Mouse (Mus musculus): ENCODE measurements around the gene Erich2.

Erich2 gene

DNA sequence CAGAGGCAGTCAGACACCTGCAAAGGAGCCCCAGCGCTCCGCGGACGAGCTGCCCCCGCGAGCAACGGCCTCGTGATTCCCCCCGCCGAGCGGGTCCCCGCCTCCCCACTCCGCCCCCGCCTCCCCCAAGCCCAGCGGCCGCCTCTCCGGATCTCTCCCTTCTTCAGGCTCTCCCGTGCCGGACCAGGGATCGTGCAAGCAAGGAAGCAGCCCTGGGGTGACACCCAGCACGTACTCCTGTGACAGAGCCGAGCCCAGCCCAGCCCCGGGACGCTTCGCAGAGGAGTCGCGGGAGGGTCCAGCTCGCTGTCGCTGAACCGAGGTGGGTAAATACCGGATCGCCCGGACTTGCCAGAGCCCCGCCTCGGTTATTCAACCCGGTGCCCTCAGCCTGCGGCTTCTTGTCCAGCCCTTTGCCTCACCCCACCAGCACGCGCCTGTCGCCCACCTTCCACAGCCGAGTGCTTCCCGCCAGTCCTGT is 53.4 kb downstream of the Erich2 start:
- in situ Hi-C loops (cut with MboI, MseI): no loop called here

DNA sequence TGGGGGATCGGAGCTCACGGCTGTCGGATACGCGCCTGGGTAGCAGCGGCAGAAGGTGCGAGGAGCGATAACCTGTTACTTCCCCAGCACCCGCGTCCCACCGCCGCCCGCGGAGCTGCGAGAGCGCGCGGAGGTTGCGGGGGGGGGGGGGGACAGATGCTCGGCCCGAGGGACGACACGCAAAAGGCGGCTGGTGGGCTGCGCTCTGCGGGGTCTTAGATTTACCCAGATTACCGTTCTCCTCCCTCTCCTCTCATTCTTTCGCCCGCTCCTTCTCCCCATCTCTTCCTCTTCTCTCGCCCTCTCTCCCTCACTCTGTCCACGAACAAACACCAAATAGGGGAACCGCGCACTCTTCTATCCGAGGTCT is 54.0 kb downstream of the Erich2 start:
- in situ Hi-C loops (cut with MboI, MseI): no loop called here

DNA sequence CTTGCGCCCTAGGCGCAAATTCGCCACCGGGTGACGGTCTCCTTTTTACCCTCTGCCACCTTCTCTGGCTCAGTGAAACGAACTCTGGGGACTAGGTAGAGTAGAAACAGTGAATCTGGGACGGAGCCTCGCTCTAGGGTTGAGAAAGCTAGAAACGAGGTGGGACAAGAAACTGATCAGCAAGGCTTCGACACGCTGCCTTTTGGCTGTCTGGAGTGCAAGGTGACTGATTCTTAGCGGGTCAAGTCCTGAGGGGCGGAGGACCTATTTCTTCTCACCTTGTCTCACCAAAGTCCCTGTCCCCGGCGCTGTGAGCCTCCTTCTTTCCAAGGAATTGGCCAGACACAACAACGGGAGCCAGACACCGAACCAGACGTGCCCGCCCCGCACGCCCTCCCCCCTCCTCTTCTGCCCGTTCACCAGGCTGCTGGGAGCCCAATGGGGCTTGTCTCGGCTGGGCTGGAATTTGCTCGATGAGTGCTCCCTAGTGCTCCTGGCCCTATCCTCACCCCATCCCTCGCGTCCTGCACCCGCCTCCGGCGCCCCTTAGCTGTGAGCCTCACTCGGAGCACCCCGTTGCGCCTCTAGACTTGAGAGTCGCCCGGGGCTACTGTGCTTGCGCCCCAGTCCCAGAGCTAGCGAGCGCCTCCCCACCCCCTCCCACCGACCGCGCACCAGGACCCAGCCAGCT is 54.5 kb downstream of the Erich2 start:
- in situ Hi-C loops (cut with MboI, MseI): no loop called here

DNA sequence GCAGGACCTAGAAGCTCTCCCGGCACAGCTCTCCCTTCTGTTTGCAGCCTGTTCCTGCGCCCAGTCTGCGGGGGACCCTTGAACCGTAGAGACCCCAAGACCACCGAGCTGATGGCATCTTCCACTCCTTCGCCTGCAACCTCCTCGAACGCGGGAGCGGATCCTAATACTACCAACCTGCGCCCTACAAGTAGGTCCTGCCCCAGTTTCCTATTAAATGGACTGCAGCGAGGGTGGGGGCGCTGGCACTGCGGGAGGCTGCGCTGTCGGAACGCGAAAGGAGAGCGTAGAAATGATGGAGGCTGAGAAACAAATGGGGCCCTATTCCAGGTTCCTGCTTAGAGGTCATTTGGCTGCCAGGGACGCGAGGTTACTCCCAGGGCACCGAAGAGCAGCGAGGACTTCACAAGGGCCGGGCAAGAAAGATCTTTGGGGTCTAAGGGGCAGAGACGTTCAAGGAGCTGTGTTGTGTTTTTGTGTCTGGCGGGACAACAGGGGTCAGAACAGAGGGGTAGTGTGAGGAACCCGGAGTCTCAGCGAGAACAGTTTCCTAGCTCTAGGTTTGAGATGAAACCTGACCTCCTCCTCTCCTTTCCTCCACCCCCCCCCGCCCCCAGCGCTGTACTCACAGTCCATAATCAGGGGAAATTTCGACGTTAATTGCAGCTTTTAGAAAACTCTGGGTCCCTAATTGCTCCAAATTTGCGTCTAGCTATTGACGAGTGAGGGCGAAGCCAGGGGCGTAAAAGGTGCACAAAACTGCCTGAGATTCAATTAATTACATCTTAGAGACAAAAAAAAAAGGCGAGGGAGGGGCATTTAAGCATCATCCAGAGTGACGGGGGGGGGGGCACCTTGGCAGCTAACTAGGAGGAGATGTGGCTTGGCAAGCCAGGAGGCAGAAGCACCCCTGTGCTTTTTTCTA is 55.4 kb downstream of the Erich2 start:
- in situ Hi-C loops (cut with MboI, MseI): no loop called here

DNA sequence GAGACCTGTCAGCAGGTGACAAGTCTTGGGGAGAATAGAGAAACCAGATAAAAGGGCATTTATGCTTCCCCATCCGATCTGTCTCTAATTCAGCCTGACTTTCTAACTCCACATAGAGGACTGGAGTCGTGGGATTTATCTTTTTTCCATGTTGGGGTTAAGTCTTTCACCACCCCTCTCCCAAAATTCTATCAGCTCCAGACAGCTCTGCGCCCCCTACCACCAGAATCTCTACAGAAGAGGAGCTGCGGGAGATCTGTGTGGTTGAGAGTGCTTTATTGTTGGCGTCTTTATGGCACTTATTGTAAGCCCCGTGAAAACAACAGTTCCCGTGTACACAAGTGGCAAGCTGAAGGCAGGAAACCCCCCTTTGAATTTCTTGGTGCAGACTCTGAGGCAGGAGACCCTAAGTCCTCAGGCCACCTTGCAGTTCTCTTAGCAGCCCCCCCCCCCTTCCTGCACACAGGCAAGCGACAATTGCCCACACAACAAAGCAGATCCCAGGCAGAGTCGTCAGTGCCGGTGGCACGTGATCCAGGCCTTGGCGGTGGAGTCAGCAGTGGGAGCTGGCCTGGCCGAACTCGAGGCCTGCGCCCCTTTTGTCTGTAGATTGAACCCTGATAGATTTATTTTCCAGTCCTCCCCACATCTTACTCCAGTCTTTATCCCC is 56.2 kb downstream of the Erich2 start:
- in situ Hi-C loops (cut with MboI, MseI): loop anchor here (5.0 kb wide), 1 partner anchor 342 kb away; no protein-coding TSS in a partner anchor

DNA sequence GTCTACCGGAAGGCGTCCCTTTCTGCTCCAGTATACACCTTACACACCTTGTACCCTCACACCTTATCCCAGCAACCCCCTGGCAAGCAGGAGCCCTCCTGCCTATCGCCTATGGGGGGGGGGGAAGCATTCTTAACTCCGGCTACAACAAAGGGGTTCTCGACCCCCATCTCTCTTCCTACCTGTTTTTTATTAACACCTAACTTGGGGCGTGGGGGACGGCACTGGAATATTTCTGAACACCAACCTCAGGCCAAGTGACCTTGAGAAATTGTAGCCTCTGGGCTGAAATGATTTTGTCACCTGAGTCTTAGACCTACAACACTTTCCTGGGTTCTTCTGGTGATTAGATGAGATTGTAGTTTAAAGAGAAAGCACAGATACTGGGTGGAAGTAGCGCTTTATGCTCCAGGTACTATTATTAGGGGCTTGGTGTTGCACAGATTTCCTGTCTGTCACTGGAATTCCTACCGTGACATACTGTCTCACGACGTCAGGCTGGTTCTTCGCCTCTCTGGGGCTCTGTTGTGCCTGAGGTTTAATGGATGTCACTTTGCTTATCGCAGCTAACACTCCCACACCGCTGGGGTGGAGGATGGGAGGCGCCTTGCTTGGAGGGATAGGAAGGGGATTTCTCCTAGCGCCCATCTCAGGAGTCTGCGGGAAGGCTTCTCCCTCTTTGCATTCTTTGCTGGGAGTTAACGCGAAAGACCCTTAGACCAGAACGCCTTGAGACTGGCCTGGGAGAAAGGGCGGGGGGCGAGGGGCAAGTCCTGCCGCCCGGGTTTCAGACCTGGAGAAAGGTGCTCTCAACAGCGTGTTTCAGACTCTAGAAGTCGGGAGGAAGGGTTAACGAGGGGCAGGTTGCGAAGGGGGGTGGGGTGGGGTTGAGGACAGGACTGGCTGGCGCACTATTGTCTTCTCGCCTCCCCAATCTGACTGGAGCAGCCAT is 57.3 kb downstream of the Erich2 start:
- in situ Hi-C loops (cut with MboI, MseI): loop anchor here (5.0 kb wide), 1 partner anchor 344 kb away; no protein-coding TSS in a partner anchor

DNA sequence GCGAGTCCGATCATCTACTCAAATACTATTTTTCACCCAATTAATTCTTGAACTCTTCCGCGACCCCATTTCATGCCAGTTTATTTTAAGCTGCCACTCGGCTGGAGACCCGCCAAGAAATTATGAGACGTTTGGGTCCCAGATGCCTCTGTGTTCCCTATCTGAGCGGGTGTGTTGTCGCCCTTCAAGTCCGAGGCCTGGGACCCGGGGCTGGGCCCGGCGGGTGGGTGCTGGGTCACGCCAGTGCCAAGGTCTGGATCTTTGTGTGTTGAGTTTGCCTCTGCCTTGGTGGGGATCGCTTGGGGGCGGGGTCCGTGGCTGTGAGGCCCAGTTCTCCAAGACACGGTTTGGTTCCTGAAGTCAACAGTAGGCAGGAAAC is 58.0 kb downstream of the Erich2 start:
- in situ Hi-C loops (cut with MboI, MseI): loop anchor here (5.0 kb wide), 1 partner anchor 344 kb away; no protein-coding TSS in a partner anchor

DNA sequence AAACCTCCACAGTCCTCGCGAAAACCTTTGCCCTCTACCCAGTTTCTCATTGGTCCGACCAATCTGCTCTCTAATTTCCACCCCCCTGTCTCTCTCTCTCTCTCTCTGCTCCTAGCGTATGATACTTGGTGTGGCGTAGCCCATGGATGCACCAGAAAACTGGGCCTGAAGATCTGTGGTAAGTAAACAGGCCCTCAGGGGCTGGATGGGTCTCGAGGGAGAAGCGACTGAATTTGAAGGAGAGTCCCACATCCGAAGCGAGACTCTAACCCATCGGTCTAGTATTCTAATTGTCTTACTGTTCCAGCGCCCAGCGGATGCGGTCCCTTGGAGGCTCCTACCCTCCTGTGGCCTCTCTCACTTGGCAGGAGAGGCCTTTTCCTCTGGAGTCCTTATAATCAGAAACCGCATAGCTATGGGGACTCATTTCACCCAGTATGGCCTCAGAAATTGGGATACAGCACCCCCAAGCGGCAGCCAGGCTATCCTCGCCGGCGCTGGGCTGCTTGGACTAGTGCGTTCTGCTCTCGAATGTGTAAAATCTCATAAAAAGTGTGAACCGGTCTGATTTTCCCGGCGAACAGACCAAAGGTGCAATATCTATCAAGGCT is 58.6 kb downstream of the Erich2 start:
- in situ Hi-C loops (cut with MboI, MseI): loop anchor here (5.0 kb wide), 1 partner anchor 345 kb away; no protein-coding TSS in a partner anchor

DNA sequence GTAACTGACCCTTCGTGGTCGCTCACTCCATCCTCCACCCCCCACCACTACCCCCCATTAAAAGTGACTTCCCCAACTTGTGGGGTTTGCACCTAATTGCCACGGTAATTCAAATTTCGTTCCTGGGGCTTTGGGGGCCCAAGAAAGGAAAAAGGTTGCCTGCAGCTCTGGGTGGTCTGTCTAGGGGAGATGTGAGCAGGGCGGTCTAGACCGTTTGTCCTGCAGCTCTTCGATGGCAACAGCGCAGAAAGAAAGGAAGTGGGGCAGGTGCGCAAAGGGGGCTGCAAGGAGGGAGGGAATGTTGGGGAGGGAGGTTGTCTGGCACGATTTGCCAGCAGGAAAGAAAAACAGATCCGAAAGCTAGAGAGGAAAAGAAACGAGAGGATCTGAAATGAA is 59.1 kb downstream of the Erich2 start:
- in situ Hi-C loops (cut with MboI, MseI): loop anchor here (5.0 kb wide), 1 partner anchor 345 kb away; no protein-coding TSS in a partner anchor

DNA sequence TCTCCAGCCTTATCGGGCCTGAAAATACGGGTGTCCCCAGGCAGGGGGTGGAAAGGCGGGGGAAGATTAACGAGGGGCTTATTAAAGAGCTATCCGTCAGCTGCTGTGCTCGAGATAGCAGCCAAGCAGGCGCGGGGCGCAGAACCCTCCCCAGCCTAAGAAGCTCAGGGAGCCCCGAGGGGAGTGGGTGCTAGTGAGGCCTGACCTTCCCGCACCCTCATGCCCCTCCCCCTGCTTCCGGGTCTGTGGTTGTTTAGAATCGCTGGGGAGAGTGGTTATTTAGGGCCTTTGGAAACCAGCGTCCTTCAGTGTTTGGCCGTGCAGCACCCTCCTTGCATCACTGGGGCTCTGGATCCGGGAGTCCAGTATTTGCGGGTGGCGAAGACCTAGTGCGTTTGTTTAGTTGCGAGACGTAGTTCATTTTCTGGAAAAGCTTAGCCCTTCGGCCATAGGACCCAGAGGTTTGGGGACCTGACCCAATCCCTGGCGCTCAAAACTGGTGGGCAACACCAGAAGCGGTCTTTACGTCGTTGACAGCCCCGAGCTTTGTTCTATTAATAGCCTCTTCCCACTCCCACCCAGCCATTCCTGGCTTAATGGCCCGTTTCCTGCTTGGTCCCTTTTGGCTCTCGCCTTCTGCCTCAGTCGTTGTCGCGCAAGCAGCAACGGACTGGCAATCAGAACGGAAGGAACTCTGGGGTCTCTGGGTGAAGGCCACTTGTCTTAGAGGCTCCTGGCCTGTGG is 59.8 kb downstream of the Erich2 start:
- in situ Hi-C loops (cut with MboI, MseI): loop anchor here (5.0 kb wide), 1 partner anchor 346 kb away; no protein-coding TSS in a partner anchor

DNA sequence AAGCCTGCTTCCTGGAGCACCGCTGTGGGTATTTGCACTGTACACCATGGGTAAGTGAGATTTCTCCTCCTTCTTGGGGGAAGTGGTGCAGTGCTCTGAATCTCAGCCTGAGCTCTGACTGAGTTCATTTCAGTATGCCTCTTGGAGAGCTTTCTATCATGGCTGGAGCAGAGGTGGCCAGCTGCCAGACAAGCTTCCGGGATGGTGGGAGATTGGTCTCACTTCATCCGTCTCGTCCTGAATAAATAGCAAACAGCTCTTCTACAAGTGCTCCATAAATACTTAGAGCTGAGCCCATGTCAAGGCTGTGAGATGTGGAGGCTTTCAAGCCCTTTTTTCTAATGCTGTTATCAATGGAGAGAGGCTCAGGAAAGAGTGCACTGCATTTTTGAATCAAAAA is 63.1 kb downstream of the Erich2 start:
- in situ Hi-C loops (cut with MboI, MseI): no loop called here

DNA sequence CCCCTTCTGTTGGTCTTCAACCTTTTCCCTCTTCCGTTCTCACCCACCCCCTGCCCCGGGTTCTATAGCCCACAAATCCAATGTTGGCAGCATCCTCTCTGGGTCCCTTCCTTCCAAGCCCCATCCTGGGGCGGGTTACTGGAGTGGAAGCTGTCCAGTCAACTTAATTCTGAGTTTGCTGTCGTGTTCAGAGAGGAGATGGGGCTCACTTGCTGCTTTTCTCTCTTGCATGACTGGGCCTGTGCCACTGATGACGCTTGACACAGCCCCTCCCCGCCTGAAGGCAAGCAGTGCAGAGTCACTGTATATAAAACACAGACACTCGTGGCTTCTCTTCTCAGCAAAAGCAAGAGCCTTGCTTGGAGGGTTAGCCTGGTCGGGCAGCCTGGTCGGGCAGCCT is 63.6 kb downstream of the Erich2 start:
- in situ Hi-C loops (cut with MboI, MseI): no loop called here

DNA sequence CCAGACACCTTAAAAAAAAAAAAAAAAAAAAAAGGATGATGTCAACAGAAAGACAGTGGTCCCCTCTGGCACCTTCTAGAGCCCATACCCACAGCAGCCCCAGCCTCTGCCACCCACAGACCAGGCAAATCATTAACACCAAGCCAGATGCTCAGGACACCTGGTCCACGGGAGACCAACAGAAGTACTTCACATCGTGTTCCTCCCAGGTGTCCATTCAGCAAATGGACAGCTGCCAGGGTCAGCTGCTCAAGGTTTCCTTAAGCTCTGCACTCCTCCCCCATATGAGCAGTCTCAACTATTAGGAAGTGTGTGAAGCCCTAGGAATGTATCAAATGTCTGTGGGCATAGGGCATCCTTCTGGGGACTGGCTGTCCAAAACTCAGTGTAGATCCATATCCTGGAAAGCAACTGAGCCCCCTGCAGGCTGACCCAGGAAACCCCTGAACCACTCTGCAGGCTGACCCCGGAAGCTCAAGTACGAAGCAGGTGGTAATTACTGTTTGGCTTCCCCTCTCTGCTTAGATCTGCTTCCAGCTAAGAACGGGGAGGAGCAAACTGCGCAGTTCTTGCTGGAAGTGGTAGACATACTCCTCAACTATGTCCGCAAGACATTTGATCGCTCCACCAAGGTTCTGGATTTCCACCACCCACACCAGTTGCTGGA is 65.1 kb downstream of the Erich2 start:
- in situ Hi-C loops (cut with MboI, MseI): no loop called here

DNA sequence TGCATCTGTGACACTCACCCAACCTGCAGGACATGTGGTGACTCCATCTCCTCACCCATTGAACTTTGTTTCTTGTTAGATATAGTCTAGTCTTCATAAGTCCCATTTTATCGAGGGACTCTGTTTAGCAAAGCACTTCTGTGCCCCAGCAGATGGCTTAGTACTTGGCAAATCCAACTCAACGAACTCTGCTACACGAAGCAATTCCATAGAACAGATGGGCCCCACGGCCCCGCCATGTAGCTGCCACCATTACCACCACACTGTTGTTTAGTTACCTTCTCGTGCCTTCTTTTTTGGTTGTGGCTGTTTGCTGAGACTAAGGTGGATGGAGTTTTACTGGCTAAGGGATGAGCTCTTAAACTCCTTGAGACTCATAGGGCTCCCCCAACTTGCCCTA is 79.6 kb downstream of the Erich2 start:
- in situ Hi-C loops (cut with MboI, MseI): no loop called here
